Mouse (Mus musculus) thymus, adult 18-20 months (tissue): ENCODE results near the gene Map1a.

Experiments
- DNase-seq, 2 experiments: peaks; one replicate each; pipeline ENCODE4 v3.0.0; 2022; ENCODE audit warnings: mixed read lengths in 2 of 2

The Map1a gene

DNA sequence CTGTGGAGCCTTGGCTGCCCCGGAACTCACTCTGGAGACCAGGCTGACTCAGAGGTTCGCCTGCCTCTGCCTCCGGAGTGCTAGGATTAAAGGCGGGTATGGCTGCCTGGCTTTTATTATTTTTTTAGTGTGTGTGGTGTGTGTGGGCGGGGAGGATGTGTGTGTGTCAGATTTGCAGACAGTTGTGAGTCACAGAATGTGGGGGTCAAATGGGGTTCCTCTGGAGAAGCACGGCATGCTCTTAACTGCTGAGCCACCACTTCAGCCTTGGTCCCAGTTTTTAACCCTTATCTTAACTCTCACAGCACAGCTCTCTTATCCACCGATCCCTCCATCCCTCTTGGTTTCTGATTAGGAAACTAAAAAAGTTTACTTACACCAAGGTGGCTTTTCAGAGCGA, 26.9 kb downstream of the Map1a start:
- no peak for DNase-seq

- DNase-seq = no peak
Observed at GRCm38 (mm10) chr2:121323041-121323440, 33.6 kb downstream of the Map1a start.

DNA sequence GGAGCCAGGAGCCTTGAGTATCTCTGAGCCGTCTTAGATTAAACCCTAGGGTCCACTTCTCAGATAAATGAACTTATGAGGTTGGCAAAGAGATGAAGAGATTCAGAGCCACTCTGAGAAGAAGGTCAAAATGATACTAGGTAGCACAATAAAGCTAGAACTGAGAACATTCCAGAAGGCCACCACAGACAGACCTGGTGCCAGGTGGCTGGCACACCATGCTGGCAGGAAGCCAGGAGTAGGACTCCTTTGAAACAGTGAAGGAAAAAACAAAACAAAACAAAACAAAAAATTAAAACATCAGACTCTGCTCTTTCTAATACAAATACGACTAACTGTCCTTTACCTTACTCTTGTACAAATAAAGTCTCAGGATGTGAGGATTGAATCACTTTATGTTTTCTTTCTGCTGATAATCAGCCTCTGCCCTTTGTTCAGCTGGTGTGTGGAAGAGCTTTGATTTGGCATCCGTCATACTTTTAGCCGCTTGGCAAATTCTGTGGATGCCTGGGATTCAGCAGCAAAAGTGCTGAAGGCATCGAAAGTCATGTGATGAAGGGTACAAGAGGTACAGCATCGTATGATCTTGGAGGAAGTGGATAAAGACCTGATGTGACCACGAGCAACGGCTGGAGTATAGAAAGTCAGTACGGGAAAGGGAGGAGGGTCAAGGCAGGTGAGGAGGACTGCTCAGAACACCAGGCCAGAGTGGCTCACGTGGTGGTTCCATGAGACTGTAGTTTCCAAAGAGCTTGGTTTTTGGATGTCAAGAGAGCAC, 34.5 kb downstream of the Map1a start:
- no peak for DNase-seq

DNA sequence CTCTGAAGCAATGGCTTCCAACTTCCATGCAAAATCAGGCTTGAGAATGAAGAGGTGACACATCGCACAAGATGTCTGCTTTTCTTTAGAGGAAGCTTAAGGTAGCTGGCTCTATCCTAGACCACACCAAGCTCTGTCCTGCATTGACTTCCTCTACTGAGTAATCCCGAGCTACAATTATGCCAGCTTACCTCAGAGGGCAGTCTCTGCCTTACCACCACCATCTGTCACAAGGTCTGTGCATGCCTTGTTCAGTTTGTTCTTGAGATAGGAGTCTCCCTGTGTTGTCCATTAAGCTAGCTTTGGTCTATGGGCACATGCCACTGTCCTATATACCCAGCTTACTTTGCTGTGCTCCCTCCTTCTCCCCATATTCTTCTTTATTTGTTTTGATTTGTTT, 40.1 kb downstream of the Map1a start:
- no peak for DNase-seq

DNA sequence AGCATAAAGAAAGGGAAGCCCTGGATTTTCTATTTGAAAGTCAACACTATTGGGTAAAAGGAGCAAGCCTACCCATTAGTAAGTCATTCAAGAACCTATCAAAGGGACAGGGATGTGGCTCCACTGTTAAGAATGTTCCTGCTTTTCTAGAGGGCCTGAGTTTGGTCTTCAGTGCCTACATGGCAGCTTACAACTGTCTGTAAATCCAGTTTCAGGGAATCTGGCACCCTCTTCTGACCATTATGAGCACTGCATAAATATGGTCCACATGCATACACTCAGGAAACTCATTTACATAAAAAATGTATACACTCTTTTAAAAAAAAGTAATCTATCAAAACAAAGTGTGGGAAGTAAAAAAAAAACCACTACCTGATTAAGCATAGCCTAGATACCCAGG, 49.7 kb downstream of the Map1a start:
- no peak for DNase-seq

DNA sequence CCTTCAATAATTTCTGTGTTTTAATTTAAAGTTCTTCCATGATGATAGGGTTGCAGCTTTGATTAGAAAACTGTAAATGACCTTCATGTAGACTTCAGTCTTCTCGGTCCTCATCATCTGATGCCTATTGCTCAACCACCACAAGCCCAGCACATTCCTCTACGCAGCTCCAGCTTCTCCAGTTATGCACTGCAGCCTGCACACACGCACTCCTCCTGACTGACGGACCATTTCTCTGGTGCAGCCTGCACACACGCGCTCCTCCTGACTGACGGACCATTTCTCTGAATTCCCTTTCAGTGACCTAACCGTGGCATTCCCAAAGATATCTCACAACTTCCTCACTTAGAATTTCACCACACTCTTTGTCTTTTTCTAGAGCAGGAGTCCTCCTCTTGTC, 63.8 kb downstream of the Map1a start:
- no peak for DNase-seq

DNA sequence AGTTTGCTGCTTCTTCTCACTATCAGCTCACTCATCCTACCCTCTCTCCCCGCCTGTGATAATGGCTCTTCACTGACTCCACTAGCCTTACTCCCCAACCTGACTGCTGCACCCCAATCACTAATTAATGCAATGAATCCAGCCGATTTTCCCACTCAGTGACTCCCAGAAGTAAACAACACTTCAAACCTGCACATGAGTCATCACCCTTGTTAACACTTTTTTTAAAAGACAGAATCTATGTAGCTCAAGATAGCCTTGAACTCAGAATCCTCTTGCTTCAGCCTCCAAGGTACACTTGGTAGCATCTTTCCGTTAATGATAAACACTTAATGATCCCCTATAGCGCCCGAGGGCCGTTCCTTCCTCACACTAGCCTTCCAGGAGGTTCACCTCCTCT, 65.0 kb downstream of the Map1a start:
- no peak for DNase-seq

DNA sequence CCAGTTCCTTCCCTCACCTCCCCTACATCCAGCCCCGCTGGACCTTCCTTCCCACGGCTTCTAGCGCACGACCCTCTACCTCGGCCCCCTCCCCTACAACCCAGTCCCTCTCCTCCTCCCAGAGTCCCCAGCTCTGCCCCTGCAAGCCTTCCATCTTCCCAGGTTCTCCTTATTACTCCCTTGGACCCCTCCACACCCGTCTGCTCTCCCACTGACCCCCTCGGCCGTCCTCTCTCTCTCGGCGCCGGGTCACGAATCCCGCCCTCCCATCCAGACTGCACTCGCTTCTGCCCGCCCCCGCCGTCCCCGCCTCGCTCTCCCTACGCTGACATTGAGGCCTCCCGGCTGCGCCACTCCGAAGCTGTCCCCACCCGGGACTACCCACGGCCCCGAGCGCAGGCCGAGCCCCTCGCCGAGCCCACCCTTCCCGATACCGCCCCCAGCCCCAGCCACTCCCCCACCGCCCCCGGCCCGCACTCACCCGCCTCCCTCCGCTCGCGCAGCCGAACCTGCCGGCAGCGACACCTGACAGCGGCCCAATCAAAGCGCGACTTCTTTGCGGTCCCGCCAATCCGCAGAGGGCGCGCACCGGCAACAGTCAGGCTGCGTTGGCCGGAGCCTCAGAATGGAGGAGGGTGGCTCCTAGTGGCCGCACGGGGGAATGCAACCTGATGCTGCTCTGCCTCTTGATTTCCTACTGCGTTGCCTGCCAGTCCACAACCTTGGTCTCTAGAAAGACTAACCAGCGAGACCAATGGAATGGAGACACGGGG, 65.6 kb downstream of the Map1a start, which contains the start of gene Ppip5k1:
Gene Ppip5k1 (minus strand): TSS at position 577 of the 773 bp plus-strand sequence.
- peak; percentile 94 to 95 for DNase-seq

DNA sequence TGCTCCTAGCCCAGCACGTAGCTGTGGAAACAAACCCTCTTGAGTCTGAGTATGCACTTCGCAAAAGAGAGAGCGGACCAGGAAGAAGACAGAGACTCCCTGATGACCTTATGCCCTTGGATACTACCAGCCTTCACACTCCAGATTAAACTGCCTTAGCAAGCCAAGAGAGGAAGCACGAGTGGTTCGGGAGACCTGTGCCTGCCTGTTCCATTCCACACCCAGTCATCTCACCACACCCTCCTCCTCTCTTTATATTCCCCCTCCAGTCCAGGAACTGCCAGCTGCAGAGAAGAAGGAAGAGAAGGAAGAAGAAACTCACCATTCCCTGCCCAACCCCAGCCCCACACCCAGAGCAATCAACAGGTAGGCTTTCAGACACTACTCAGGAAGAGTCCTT, 68.1 kb downstream of the Map1a start, which contains the start of gene Ckmt1:
Gene Ckmt1 (plus strand): TSS at position 221 of the 400 bp plus-strand sequence.
- no peak for DNase-seq

DNA sequence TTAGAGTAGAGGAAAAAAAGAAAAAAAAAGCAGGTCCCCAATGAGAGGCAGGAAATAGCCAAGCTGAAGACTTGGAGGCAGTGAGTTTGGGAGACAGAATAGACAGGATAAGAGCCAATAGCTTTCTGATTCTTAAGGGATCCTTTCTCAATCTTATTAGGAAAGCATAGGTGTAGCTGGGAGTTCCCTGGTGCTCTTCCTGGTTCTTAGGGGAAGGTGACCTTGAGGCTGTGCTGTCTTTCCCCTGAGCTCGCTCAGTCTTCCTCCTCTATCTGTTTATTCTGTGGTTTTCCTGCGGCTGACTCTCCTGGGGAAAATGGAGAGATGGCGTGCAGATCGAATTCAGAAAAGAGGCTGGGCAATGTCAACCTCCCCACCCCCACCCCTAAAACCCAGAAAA, 68.6 kb downstream of the Map1a start:
- DNase-seq = no peak

- peak in 1 of 2 experiments; percentile 17 for DNase-seq
Observed at GRCm38 (mm10) chr2:121358381-121358780, 69.0 kb downstream of the Map1a start.

GRCm38 (mm10) chr2:121359461-121359860, 70.1 kb downstream of the Map1a start:
- no peak for DNase-seq
